Mouse (Mus musculus): ENCODE measurements around the gene Sirt2. TPM values are rescaled to one million over a fixed set of nuclear protein-coding genes. Genes with fewer than 3 reads are reported as not detected.

The Sirt2 gene
- total and polyA plus RNA-seq, 3 experiments: 40.9 to 128 (median 68.3) TPM

GRCm38 (mm10) chr7:28824941-28825685, 58.6 kb downstream of the Sirt2 start, which contains the start of gene Ech1 (continued):
- no peak; the same call in 1 of the 2 replicates for TF ChIP-seq ZKSCAN1 (IDR thresholded peaks at IDR 0.05; ENCODE audit: borderline replicate concordance, low read depth, low read length)
- peak; percentile 100 for TF ChIP-seq ZNF384 (IDR thresholded peaks at IDR 0.05; ENCODE audit: low read depth, low read length)
- TF ChIP-seq NRF1 (IDR thresholded peaks at IDR 0.05; ENCODE audit: low read depth, low read length): peak; percentile 88
- no peak; the same call in none of the 2 replicates for TF ChIP-seq NELFE (IDR thresholded peaks at IDR 0.05; ENCODE audit: low read depth, low read length)
- no peak for TF ChIP-seq USF1 (IDR thresholded peaks at IDR 0.05; ENCODE audit: low read depth, low read length)
- TF ChIP-seq MAZ (IDR thresholded peaks at IDR 0.05; ENCODE audit: low read depth, low read length): 0 out of 2 replicates have a peak, but pooled peaks have one; percentile 54
- no peak for TF ChIP-seq CTCF (conservative IDR thresholded peaks at IDR 0.05 in 1 of 2, IDR thresholded peaks at IDR 0.05 in 1 of 2; ENCODE audit: low read depth in 2 of 2, low read length in 2 of 2)
- no peak; the same call in 1 of the 2 replicates for TF ChIP-seq GABPA (IDR thresholded peaks at IDR 0.05; ENCODE audit: insufficient replicate concordance, low read depth, low read length)
- peak; percentile 69 for TF ChIP-seq MYC (IDR thresholded peaks at IDR 0.05; ENCODE audit: low read depth, low read length)
- TF ChIP-seq TCF12 (IDR thresholded peaks at IDR 0.05; ENCODE audit: low read depth, low read length): peak; percentile 82
- TF ChIP-seq EP300 (IDR thresholded peaks at IDR 0.05; ENCODE audit: low read length): no peak

DNA sequence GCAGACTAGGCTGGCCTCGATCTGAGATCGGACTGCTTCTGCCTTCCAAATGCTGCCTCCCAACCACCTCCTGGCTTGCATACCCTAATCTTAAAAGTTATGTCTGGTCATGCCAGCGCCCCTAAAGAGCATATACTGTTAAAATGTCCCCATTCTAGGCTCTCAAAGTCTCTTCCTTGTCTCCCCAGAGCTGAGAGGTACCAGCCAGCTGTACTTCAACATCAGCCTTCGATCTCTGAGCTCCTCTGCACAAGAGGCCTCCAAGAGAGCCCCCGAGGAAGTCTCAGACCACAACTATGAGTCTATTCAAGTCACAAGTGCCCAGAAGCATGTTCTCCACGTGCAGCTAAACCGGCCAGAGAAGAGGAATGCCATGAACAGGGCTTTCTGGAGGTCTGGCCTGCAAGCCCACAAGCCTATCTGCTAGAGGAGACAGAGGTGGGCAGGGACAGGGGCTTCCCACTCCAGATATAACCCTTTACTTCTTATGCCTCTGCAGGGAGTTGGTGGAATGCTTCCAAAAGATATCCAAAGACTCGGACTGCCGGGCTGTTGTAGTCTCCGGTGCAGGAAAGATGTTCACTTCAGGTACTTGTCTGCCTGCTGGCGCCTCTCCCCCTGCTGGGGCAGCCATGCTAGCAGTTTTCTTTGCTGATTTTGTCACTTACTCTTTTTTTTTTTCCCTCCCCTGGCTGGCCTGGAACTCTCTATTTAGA, 59.3 kb downstream of the Sirt2 start:
- in situ Hi-C loops (cut with MboI; ENCODE audit: low pct_ligation_motif_present, low pct_unique_long_range_greater_than_20kb, low sequenced_read_pairs): loop anchor here (5.0 kb wide), 1 partner anchor 41 kb away; no protein-coding TSS in a partner anchor
- H3K4me1 ChIP-seq (ENCODE audit: control insufficient read depth in 1 of 2, insufficient read depth in 2 of 2): peaks cover 15 to 49% of the 10 kb centered on the region in 2 experiments
- H3K36me3 ChIP-seq (replicated peaks in 1 of 2; ENCODE audit: control insufficient read depth in 1 of 2, insufficient read depth in 1 of 2, low read length in 1 of 2): peaks cover 33 to 45% of the 10 kb centered on the region in 2 experiments
- H3K4me2 ChIP-seq (ENCODE audit: insufficient read depth, low read depth, poor library complexity, severe bottlenecking): peak overlapping the region; percentile 58
- H3K27me3 ChIP-seq (replicated peaks): no peaks in the 10 kb centered on the region
- H3K9ac ChIP-seq (ENCODE audit: insufficient read depth, low read depth): peak overlapping the region; percentile 78
- no peak for DNase-seq (ENCODE audit: extremely low read depth)
- peaks cover 7% of the 10 kb centered on the region for H3K9me3 ChIP-seq (replicated peaks; ENCODE audit: low read length)
- H3K27ac ChIP-seq (ENCODE audit: insufficient read depth, low read depth): peak overlapping the region; percentile 26
- peak overlapping the region; percentile 56 to 58 (median 57) for H3K4me3 ChIP-seq (replicated peaks in 1 of 3; ENCODE audit: low read depth in 2 of 3, low read length in 2 of 3, poor library complexity in 1 of 3)
- H3K79me2 ChIP-seq (replicated peaks; ENCODE audit: control insufficient read depth, extremely low read depth, insufficient read depth, poor library complexity, severe bottlenecking): 0 out of 2 replicates have a peak, but pooled peaks cover 2% of the 10 kb centered on the region
- dilution Hi-C loops (cut with MboI; ENCODE audit: extremely low pct_ligation_motif_present, extremely low pct_unique_long_range_greater_than_20kb, low sequenced_read_pairs): no loop called here
- TF ChIP-seq NELFE (IDR thresholded peaks at IDR 0.05; ENCODE audit: low read depth, low read length) (0 out of 2 replicates have a peak, but pooled peaks have one; percentile 22), NRF1 (IDR thresholded peaks at IDR 0.05; ENCODE audit: low read depth, low read length) (peak; percentile 43), SIN3A (IDR thresholded peaks at IDR 0.05; ENCODE audit: low read length) (peak; percentile 41; the same call in 1 of the 2 replicates), UBTF (IDR thresholded peaks at IDR 0.05; ENCODE audit: low read depth, low read length) (0 out of 2 replicates have a peak, but pooled peaks have one; percentile 36), ETS1 (conservative IDR thresholded peaks at IDR 0.05; ENCODE audit: low read depth, low read length) (no peak), PAX5 (IDR thresholded peaks at IDR 0.05; ENCODE audit: low read length) (no peak), MEF2A (IDR thresholded peaks at IDR 0.05; ENCODE audit: borderline replicate concordance, low read depth, low read length) (no peak), CTCF (conservative IDR thresholded peaks at IDR 0.05 in 1 of 2, IDR thresholded peaks at IDR 0.05 in 1 of 2; ENCODE audit: low read depth in 2 of 2, low read length in 2 of 2) (peak in 1 of 2 experiments; percentile 54; a peak in 2 of 4 replicates), MAZ (IDR thresholded peaks at IDR 0.05; ENCODE audit: low read depth, low read length) (no peak), ELF1 (IDR thresholded peaks at IDR 0.05; ENCODE audit: low read depth, low read length) (0 out of 2 replicates have a peak, but pooled peaks have one; percentile 9), KAT2A (IDR thresholded peaks at IDR 0.05; ENCODE audit: insufficient replicate concordance, low read length) (no peak), HCFC1 (IDR thresholded peaks at IDR 0.05; ENCODE audit: low read depth, low read length) (no peak), POLR2AphosphoS2 (IDR thresholded peaks at IDR 0.05; ENCODE audit: low read depth, low read length) (no peak), MXI1 (IDR thresholded peaks at IDR 0.05; ENCODE audit: low read depth, low read length) (peak; percentile 32; the same call in 1 of the 2 replicates), MAFK (IDR thresholded peaks at IDR 0.05; ENCODE audit: insufficient replicate concordance, low read length) (no peak), ZMIZ1 (IDR thresholded peaks at IDR 0.05; ENCODE audit: low read depth, low read length) (0 out of 2 replicates have a peak, but pooled peaks have one; percentile 32), TCF12 (IDR thresholded peaks at IDR 0.05; ENCODE audit: low read depth, low read length) (no peak), JUN (IDR thresholded peaks at IDR 0.05; ENCODE audit: insufficient read depth, low read depth, low read length) (no peak), IRF4 (IDR thresholded peaks at IDR 0.05; ENCODE audit: low read depth, low read length) (no peak), CHD1 (IDR thresholded peaks at IDR 0.05; ENCODE audit: low read depth, low read length) (no peak; the same call in 1 of the 2 replicates), POLR2A (IDR thresholded peaks at IDR 0.05; ENCODE audit: low read depth, low read length) (peak; percentile 36), RAD21 (IDR thresholded peaks at IDR 0.05; ENCODE audit: low read depth, low read length) (no peak; the same call in 1 of the 2 replicates), ZC3H11A (IDR thresholded peaks at IDR 0.05; ENCODE audit: low read depth, low read length) (no peak), USF2 (conservative IDR thresholded peaks at IDR 0.05; ENCODE audit: low read depth, low read length) (no peak), MAX (IDR thresholded peaks at IDR 0.05; ENCODE audit: low read length) (peak; percentile 43; the same call in 1 of the 2 replicates), SMC3 (IDR thresholded peaks at IDR 0.05; ENCODE audit: low read depth, low read length) (peak; percentile 46)
